Comparison of ENCODE assay signal across 9 mouse cellular contexts in genomic region chr1:165700933-165701518, GRCm38 (mm10). TPM values are rescaled to one million over a fixed set of nuclear protein-coding genes. Genes with fewer than 3 reads are reported as not detected.
DNase-seq lines count a peak whose midpoint lies in the region; ATAC-seq lines count a peak whose summit lies in the region.
"Had no signal": no experiment of that assay in that cellular context is flagged by ENCODE, and none has a peak within 500 bp of the region (broad histone marks: within the 10 kb centered on the region; RNA-seq: fewer than 3 reads in every experiment).

No protein-coding gene starts in this region.

- peaks cover 51% of the 10 kb centered on the region for H3K4me1 ChIP-seq in brown adipose tissue, adult 24 weeks (ENCODE audit: control insufficient read depth, insufficient read depth, insufficient read length, low read length)
- H3K4me1 ChIP-seq in limb, embryonic 12.5 days (replicated peaks): peaks cover 34% of the 10 kb centered on the region
- no peaks in the 10 kb centered on the region for H3K4me1 ChIP-seq in hindbrain, embryonic 11.5 days (replicated peaks; ENCODE audit: control insufficient read depth, insufficient read depth, low read length)
- peaks cover 8% of the 10 kb centered on the region for H3K4me1 ChIP-seq in forebrain, embryonic 13.5 days

- peaks cover 31% of the 10 kb centered on the region for H3K27me3 ChIP-seq in limb, embryonic 12.5 days
- H3K27me3 ChIP-seq in hindbrain, embryonic 11.5 days (ENCODE audit: control insufficient read depth, insufficient read depth, low read length): peaks cover 2% of the 10 kb centered on the region; the same call in 1 of the 2 replicates
- H3K27me3 ChIP-seq in forebrain, embryonic 13.5 days: peaks cover 27% of the 10 kb centered on the region

- H3K36me3 ChIP-seq in limb, embryonic 12.5 days: no peaks in the 10 kb centered on the region
- no peaks in the 10 kb centered on the region for H3K36me3 ChIP-seq in hindbrain, embryonic 11.5 days (ENCODE audit: control insufficient read depth, insufficient read depth, low read length)
- H3K36me3 ChIP-seq in forebrain, embryonic 13.5 days (ENCODE audit: poor library complexity, severe bottlenecking): no peaks in the 10 kb centered on the region
- H3K36me3 ChIP-seq: neural tube, embryonic 12.5 days had no signal

- peak overlapping the region; percentile 92 for H3K27ac ChIP-seq in brown adipose tissue, adult 24 weeks (replicated peaks; ENCODE audit: low read depth, low read length)
- H3K27ac ChIP-seq in limb, embryonic 12.5 days: no peak overlapping the region
- no peak overlapping the region for H3K27ac ChIP-seq in hindbrain, embryonic 11.5 days (ENCODE audit: low read depth, low read length)
- H3K27ac ChIP-seq in forebrain, embryonic 13.5 days: no peak overlapping the region
- H3K27ac ChIP-seq: neural tube, embryonic 12.5 days had no signal

- intact Hi-C loops in heart, postnatal 25 days (cut with DNase I): no loop called here

- no peak overlapping the region for H3K9ac ChIP-seq in limb, embryonic 12.5 days (replicated peaks)
- H3K9ac ChIP-seq in hindbrain, embryonic 11.5 days (ENCODE audit: low read depth, low read length): no peak overlapping the region
- no peak overlapping the region for H3K9ac ChIP-seq in forebrain, embryonic 13.5 days
- H3K9ac ChIP-seq: neural tube, embryonic 12.5 days had no signal

- peak; percentile 71 to 77 for DNase-seq in heart, adult 18-20 months
- DNase-seq in heart, postnatal 25 days (ENCODE audit: low spot score): no peak
- DNase-seq in spleen, postnatal 36 days (ENCODE audit: low spot score in 2 of 2): peak; percentile 77 to 80
- no peak for DNase-seq in hindbrain, embryonic 11.5 days (ENCODE audit: low spot score)
- no peak for DNase-seq in cerebellum, postnatal 4 days (ENCODE audit: low spot score in 2 of 2)

- 43% methylated on average over 6 of the region's 6 CpGs for whole genome bisulfite sequencing in limb, embryonic 12.5 days
- WGBS in hindbrain, embryonic 11.5 days: 71% methylated on average over 6 of the region's 6 CpGs
- WGBS in forebrain, embryonic 13.5 days: 90% methylated on average over 6 of the region's 6 CpGs

- 0 out of 2 replicates have a peak overlapping the region, but pooled peaks have one; percentile 56 for H3K4me2 ChIP-seq in limb, embryonic 12.5 days
- no peak overlapping the region for H3K4me2 ChIP-seq in hindbrain, embryonic 11.5 days (replicated peaks; ENCODE audit: low read depth, low read length)
- H3K4me2 ChIP-seq in forebrain, embryonic 13.5 days: no peak overlapping the region
- H3K4me2 ChIP-seq: neural tube, embryonic 12.5 days had no signal

- H3K4me3 ChIP-seq in brown adipose tissue, adult 24 weeks (ENCODE audit: insufficient read depth, low read depth, low read length): peak overlapping the region; percentile 13
- no peak overlapping the region for H3K4me3 ChIP-seq in limb, embryonic 12.5 days (replicated peaks)
- no peak overlapping the region for H3K4me3 ChIP-seq in hindbrain, embryonic 11.5 days (ENCODE audit: low read depth, low read length)
- H3K4me3 ChIP-seq in forebrain, embryonic 13.5 days: no peak overlapping the region
- H3K4me3 ChIP-seq: neural tube, embryonic 12.5 days had no signal

- ATAC-seq in limb, embryonic 12.5 days (ENCODE audit: insufficient number of reproducible peaks, insufficient read depth, low FRiP score, low TSS enrichment, low read depth): no peak
- no peak for ATAC-seq in hindbrain, embryonic 11.5 days (ENCODE audit: low FRiP score)
- no peak for ATAC-seq in forebrain, embryonic 13.5 days

- H3K9me3 ChIP-seq in limb, embryonic 12.5 days: no peaks in the 10 kb centered on the region
- H3K9me3 ChIP-seq in hindbrain, embryonic 11.5 days (ENCODE audit: control insufficient read depth, low read length): no peaks in the 10 kb centered on the region
- H3K9me3 ChIP-seq in forebrain, embryonic 13.5 days (replicated peaks): no peaks in the 10 kb centered on the region
- H3K9me3 ChIP-seq: neural tube, embryonic 12.5 days had no signal

RNA-seq across cellular contexts. Expression of gene Rcsd1, which starts 8.5 kb away (rescaled TPM):
- 10 to 100 TPM; 66.6 to 67.6 TPM for total RNA-seq in heart, adult 18-20 months (2021)
- total RNA-seq in heart, postnatal 25 days (2021): 10 to 100 TPM; 79.6 to 81.5 TPM
- 4.8 and 8.8 TPM in 2 replicates for polyA plus RNA-seq in brown adipose tissue, adult 24 weeks (2012; ENCODE audit: insufficient read depth, insufficient read length, missing spikeins)
- 10.8 and 13.4 TPM in 2 replicates for polyA plus RNA-seq in limb, embryonic 12.5 days (2016; fragmentation: Nextera tagmentation; extraction: Ambion mirVana)
- 8.5 and 9.4 TPM in 2 replicates for polyA plus RNA-seq in hindbrain, embryonic 11.5 days (2014; fragmentation: Nextera tagmentation; extraction: Ambion mirVana)
- polyA plus RNA-seq in forebrain, embryonic 13.5 days (2015; fragmentation: Nextera tagmentation; extraction: Ambion mirVana): 6.5 and 7.0 TPM in 2 replicates

Comparison
In these comparisons a context has a peak if more than half of its experiments do, and no peak if none do; other contexts are left out.
1. DNase-seq: peak in heart, adult 18-20 months (2 of 2) and spleen, postnatal 36 days (2 of 2); none in heart, postnatal 25 days (single experiment), hindbrain, embryonic 11.5 days (single experiment) and cerebellum, postnatal 4 days (0 of 2).